Mouse (Mus musculus) small intestine, adult 2 months (tissue): Measurements from ENCODE around the gene Man2a1.

ENCODE experiments used
- CTCF ChIP-seq: fragments of 200-500 bp; IDR thresholded peaks from 2 replicates; pipeline ENCODE4 v1.5.1; 2012; ENCODE audit warnings: low read depth, mild to moderate bottlenecking, control low read depth, inconsistent platforms, low read length, moderate library complexity, mixed read lengths; ENCODE audit not compliant: insufficient replicate concordance, insufficient read length; ENCODE audit errors: extremely low read depth
- POLR2A ChIP-seq: fragments of 200-500 bp; IDR thresholded peaks from 2 replicates; pipeline ENCODE4 v1.6.1; 2012; ENCODE audit warnings: low read depth, mild to moderate bottlenecking, control low read depth, inconsistent platforms, low read length, moderate library complexity

DNA sequence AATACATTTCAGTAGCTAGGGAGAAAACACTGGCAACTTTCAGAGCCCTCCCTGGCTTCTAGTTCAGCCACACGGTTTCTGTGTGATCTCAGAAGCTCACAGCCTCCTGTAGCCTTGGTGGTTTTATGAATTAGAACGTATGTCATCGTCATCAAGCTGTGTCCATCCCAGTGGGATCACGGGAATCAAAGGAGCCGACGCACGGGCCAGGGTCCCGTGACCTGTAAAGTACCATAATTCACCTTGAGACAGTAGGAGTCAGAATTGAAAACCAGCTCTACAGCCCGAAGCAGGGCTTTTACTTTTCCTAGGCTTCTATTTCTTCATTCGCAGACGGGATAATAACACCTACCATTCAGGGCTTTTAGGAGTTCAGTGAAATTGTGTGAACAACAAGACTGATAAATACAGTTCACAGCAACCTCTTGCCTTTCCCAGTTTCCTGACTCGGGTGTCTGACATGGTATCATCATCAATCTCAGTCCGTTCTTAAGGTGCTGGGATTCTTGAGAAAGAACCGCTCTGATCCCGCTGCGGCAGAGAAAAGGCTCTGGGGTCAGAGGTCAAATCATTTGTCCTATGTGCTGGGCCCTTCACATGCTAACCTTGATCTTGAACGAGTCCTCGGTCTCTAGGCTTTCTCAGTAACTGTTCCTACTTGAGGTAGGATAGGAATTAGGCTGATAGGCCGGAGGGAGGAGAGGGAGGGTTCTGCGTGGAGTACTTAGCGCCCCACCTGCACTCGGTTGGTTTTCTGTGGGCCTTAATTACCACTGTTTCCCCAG lies 43.7 kb upstream of the Man2a1 start:
- no peak for TF ChIP-seq POLR2A
- no peak for TF ChIP-seq CTCF
